Comparison of ENCODE assay signal across 20 mouse cellular contexts in the genomic region with DNA sequence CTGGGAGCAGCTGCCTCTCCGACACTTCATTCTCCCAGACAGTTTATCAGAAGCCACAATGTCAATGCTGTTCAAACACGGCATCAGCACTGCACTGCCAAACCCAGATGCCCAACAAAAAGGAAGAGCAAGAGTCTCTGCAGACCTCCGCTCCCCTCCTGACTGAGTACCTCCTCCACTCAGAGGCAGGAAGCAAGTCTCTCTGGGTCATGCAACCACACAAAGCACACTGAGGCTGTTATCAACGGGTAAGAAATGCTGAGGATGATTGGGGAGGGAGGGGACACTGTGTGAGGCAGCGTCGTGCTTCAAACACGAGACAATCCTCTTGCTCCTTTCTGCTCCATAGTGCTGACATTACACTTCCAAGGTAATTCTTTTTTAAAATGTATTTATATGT. TPM values are rescaled to one million over a fixed set of nuclear protein-coding genes. Genes with fewer than 3 reads are reported as not detected.
DNase-seq lines count a peak whose midpoint lies in the region; ATAC-seq and TF ChIP-seq lines count a peak whose summit lies in the region.
"Had no signal": no experiment of that assay in that cellular context is flagged by ENCODE, and none has a peak within 500 bp of the region (broad histone marks: within the 10 kb centered on the region; RNA-seq: fewer than 3 reads in every experiment).

No protein-coding gene starts in this region.

- no peak overlapping the region for H3K9ac ChIP-seq in liver, embryonic 12.5 days
- no peak overlapping the region for H3K9ac ChIP-seq in liver, postnatal 0 days (replicated peaks)
- no peak overlapping the region for H3K9ac ChIP-seq in liver, embryonic 16.5 days (ENCODE audit: low read depth, low read length)
- H3K9ac ChIP-seq in hindbrain, embryonic 13.5 days, result no peak overlapping the region
- H3K9ac ChIP-seq: embryonic facial prominence, embryonic 15.5 days; forebrain, embryonic 13.5 days; intestine, embryonic 15.5 days; kidney, embryonic 15.5 days; limb, embryonic 15.5 days; neural tube, embryonic 12.5 days had no signal

- H3K4me1 ChIP-seq in liver, embryonic 12.5 days, result peaks cover 35% of the 10 kb centered on the region
- no peaks in the 10 kb centered on the region for H3K4me1 ChIP-seq in liver, postnatal 0 days (ENCODE audit: insufficient read depth)
- peaks cover 18% of the 10 kb centered on the region for H3K4me1 ChIP-seq in liver, embryonic 16.5 days (ENCODE audit: control insufficient read depth, low read depth, low read length)
- H3K4me1 ChIP-seq in hindbrain, embryonic 13.5 days (replicated peaks), result no peaks in the 10 kb centered on the region
- H3K4me1 ChIP-seq: embryonic facial prominence, embryonic 15.5 days; forebrain, embryonic 13.5 days; hindbrain, embryonic 10.5 days; intestine, embryonic 15.5 days; kidney, embryonic 15.5 days; limb, embryonic 15.5 days; neural tube, embryonic 12.5 days had no signal

- peak; percentile 62 for ATAC-seq in liver, embryonic 12.5 days
- ATAC-seq in liver, postnatal 0 days, result no peak
- ATAC-seq in liver, embryonic 16.5 days (ENCODE audit: low read depth), result peak; percentile 48; the same call in 1 of the 2 replicates
- ATAC-seq in hindbrain, embryonic 13.5 days (ENCODE audit: low FRiP score), result no peak
- ATAC-seq: forebrain, embryonic 13.5 days; intestine, embryonic 15.5 days; midbrain, embryonic 16.5 days had no signal

- no peak for DNase-seq in liver, postnatal 0 days
- peak; percentile 52 for DNase-seq in T-cell, adult 2 months (ENCODE audit: low spot score)
- peak; percentile 53 for DNase-seq in thymus, postnatal 4 days
- DNase-seq in gastrocnemius, postnatal 36 days, result no peak
- DNase-seq: adrenal gland, adult 8-10 months; cerebellum, adult 2 months; lung, postnatal 4 days had no signal

- WGBS in liver, embryonic 12.5 days (ENCODE audit: insufficient replicate concordance), result 20% methylated on average over 7 of the region's 7 CpGs
- 18% methylated on average over 7 of the region's 7 CpGs for WGBS in liver, postnatal 0 days (ENCODE audit: insufficient replicate concordance)
- 16% methylated on average over 7 of the region's 7 CpGs for WGBS in liver, embryonic 16.5 days (ENCODE audit: insufficient replicate concordance)
- 82% methylated on average over 7 of the region's 7 CpGs for WGBS in hindbrain, embryonic 13.5 days

- no peaks in the 10 kb centered on the region for H3K9me3 ChIP-seq in liver, embryonic 12.5 days (replicated peaks)
- H3K9me3 ChIP-seq in liver, postnatal 0 days (ENCODE audit: low read length), result no peaks in the 10 kb centered on the region
- H3K9me3 ChIP-seq in liver, embryonic 16.5 days (replicated peaks; ENCODE audit: control insufficient read depth, low read length), result no peaks in the 10 kb centered on the region
- H3K9me3 ChIP-seq in hindbrain, embryonic 13.5 days, result no peaks in the 10 kb centered on the region
- H3K9me3 ChIP-seq: embryonic facial prominence, embryonic 15.5 days; forebrain, embryonic 13.5 days; hindbrain, embryonic 10.5 days; intestine, embryonic 15.5 days; kidney, embryonic 15.5 days; limb, embryonic 15.5 days; neural tube, embryonic 12.5 days had no signal

- H3K4me2 ChIP-seq in liver, embryonic 12.5 days, result peak overlapping the region; percentile 48
- H3K4me2 ChIP-seq in liver, postnatal 0 days (ENCODE audit: low read depth, low read length), result no peak overlapping the region
- no peak overlapping the region for H3K4me2 ChIP-seq in liver, embryonic 16.5 days (ENCODE audit: low read depth, low read length)
- H3K4me2 ChIP-seq in hindbrain, embryonic 13.5 days, result no peak overlapping the region
- H3K4me2 ChIP-seq: embryonic facial prominence, embryonic 15.5 days; forebrain, embryonic 13.5 days; intestine, embryonic 15.5 days; kidney, embryonic 15.5 days; limb, embryonic 15.5 days; neural tube, embryonic 12.5 days had no signal

- no peaks in the 10 kb centered on the region for H3K36me3 ChIP-seq in liver, embryonic 12.5 days
- no peaks in the 10 kb centered on the region for H3K36me3 ChIP-seq in liver, postnatal 0 days (replicated peaks; ENCODE audit: insufficient read depth, low read length)
- H3K36me3 ChIP-seq in liver, embryonic 16.5 days (ENCODE audit: control insufficient read depth, insufficient read depth), result no peaks in the 10 kb centered on the region
- H3K36me3 ChIP-seq in hindbrain, embryonic 13.5 days, result no peaks in the 10 kb centered on the region
- H3K36me3 ChIP-seq: embryonic facial prominence, embryonic 15.5 days; hindbrain, embryonic 10.5 days; intestine, embryonic 15.5 days; kidney, embryonic 15.5 days; limb, embryonic 15.5 days; neural tube, embryonic 12.5 days had no signal

- no peak overlapping the region for H3K27ac ChIP-seq in liver, embryonic 12.5 days
- H3K27ac ChIP-seq in liver, postnatal 0 days (ENCODE audit: low read depth), result no peak overlapping the region; the same call in 1 of the 2 replicates
- no peak overlapping the region for H3K27ac ChIP-seq in liver, embryonic 16.5 days (ENCODE audit: low read length)
- no peak overlapping the region for H3K27ac ChIP-seq in hindbrain, embryonic 13.5 days
- H3K27ac ChIP-seq: embryonic facial prominence, embryonic 15.5 days; forebrain, embryonic 13.5 days; hindbrain, embryonic 10.5 days; intestine, embryonic 15.5 days; kidney, embryonic 15.5 days; layer of hippocampus, adult 2 months; limb, embryonic 15.5 days; neural tube, embryonic 12.5 days had no signal

- TF ChIP-seq CTCF in liver, postnatal 0 days (IDR thresholded peaks at IDR 0.05; ENCODE audit: low read depth), result no peak

- no peak for TF ChIP-seq EP300 in liver, postnatal 0 days (IDR thresholded peaks at IDR 0.05; ENCODE audit: low read depth)

- intact Hi-C loops in gastrocnemius, postnatal 36 days (cut with DNase I), result no loop called here

- H3K27me3 ChIP-seq in liver, embryonic 12.5 days (replicated peaks), result peaks cover 18% of the 10 kb centered on the region
- 0 out of 2 replicates have a peak, but pooled peaks cover 3% of the 10 kb centered on the region for H3K27me3 ChIP-seq in liver, postnatal 0 days (ENCODE audit: insufficient read depth, low read length)
- no peaks in the 10 kb centered on the region for H3K27me3 ChIP-seq in liver, embryonic 16.5 days (ENCODE audit: control insufficient read depth, insufficient read depth, low read depth, low read length)
- peaks cover 9% of the 10 kb centered on the region; the same call in 1 of the 2 replicates for H3K27me3 ChIP-seq in hindbrain, embryonic 13.5 days
- H3K27me3 ChIP-seq: embryonic facial prominence, embryonic 15.5 days; forebrain, embryonic 13.5 days; intestine, embryonic 15.5 days; neural tube, embryonic 12.5 days had no signal

- H3K4me3 ChIP-seq in liver, embryonic 12.5 days, result peak overlapping the region; percentile 0; the same call in 1 of the 2 replicates
- no peak overlapping the region for H3K4me3 ChIP-seq in liver, postnatal 0 days (ENCODE audit: low read depth, low read length)
- no peak overlapping the region for H3K4me3 ChIP-seq in liver, embryonic 16.5 days (ENCODE audit: low read depth, low read length)
- no peak overlapping the region for H3K4me3 ChIP-seq in hindbrain, embryonic 13.5 days
- H3K4me3 ChIP-seq: embryonic facial prominence, embryonic 15.5 days; forebrain, embryonic 13.5 days; hindbrain, embryonic 10.5 days; intestine, embryonic 15.5 days; kidney, embryonic 15.5 days; layer of hippocampus, adult 2 months; limb, embryonic 15.5 days; neural tube, embryonic 12.5 days had no signal

RNA-seq across cellular contexts. Expression of a gene that starts 11.3 kb away (rescaled TPM):
- 2.9 and 3.1 TPM in 2 replicates for polyA plus RNA-seq in liver, embryonic 12.5 days (2016; fragmentation: Nextera tagmentation; extraction: Ambion mirVana)
- polyA plus RNA-seq in liver, postnatal 0 days (2015; fragmentation: Nextera tagmentation; extraction: Ambion mirVana), result 0.92 and 1.00 TPM in 2 replicates
- 0.90 and 1.1 TPM in 2 replicates for polyA plus RNA-seq in liver, embryonic 16.5 days (2015; fragmentation: Nextera tagmentation; extraction: Ambion mirVana)
- 1.7 and 2.1 TPM in 2 replicates for polyA plus RNA-seq in hindbrain, embryonic 13.5 days (2015; fragmentation: Nextera tagmentation; extraction: Ambion mirVana)
- 1 to 10 TPM; 3.7 to 4.6 TPM for total RNA-seq in gastrocnemius, postnatal 36 days (2021)
- total RNA-seq: granulocyte monocyte progenitor cell, adult 5-6 weeks had no signal

RNA-seq across cellular contexts. Expression of a gene that starts 46.5 kb away (rescaled TPM):
- polyA plus RNA-seq in liver, embryonic 12.5 days (2016; fragmentation: Nextera tagmentation; extraction: Ambion mirVana), result 8.4 and 9.7 TPM in 2 replicates
- 4.9 and 5.7 TPM in 2 replicates for polyA plus RNA-seq in liver, postnatal 0 days (2015; fragmentation: Nextera tagmentation; extraction: Ambion mirVana)
- 2.3 and 3.3 TPM in 2 replicates for polyA plus RNA-seq in liver, embryonic 16.5 days (2015; fragmentation: Nextera tagmentation; extraction: Ambion mirVana)
- 13.5 and 14.4 TPM in 2 replicates for polyA plus RNA-seq in hindbrain, embryonic 13.5 days (2015; fragmentation: Nextera tagmentation; extraction: Ambion mirVana)
- total RNA-seq in gastrocnemius, postnatal 36 days (2021), result 10 to 100 TPM; 12.5 to 13.7 TPM

RNA-seq across cellular contexts. Expression of a gene that starts 55.5 kb away (rescaled TPM):
- polyA plus RNA-seq in liver, embryonic 12.5 days (2016; fragmentation: Nextera tagmentation; extraction: Ambion mirVana), result 0.26 and 0.31 TPM in 2 replicates
- polyA plus RNA-seq in liver, postnatal 0 days (2015; fragmentation: Nextera tagmentation; extraction: Ambion mirVana), result 0.18 and 0.27 TPM in 2 replicates
- 0.15 and 0.26 TPM in 2 replicates for polyA plus RNA-seq in liver, embryonic 16.5 days (2015; fragmentation: Nextera tagmentation; extraction: Ambion mirVana)
- polyA plus RNA-seq in hindbrain, embryonic 13.5 days (2015; fragmentation: Nextera tagmentation; extraction: Ambion mirVana), result 28.1 and 30.7 TPM in 2 replicates
- total RNA-seq in gastrocnemius, postnatal 36 days (2021), result under 1 TPM; 0.08 to 0.10 TPM

Comparison
In these comparisons a context has a peak if more than half of its experiments do, and no peak if none do; other contexts are left out.
1. ATAC-seq: peak in liver, embryonic 12.5 days (single experiment) and liver, embryonic 16.5 days (single experiment); none in liver, postnatal 0 days (single experiment) and hindbrain, embryonic 13.5 days (single experiment).
2. DNase-seq: peak in T-cell, adult 2 months (single experiment) and thymus, postnatal 4 days (single experiment); none in liver, postnatal 0 days (single experiment) and gastrocnemius, postnatal 36 days (0 of 2).
3. RNA of a gene that starts 55.5 kb away (polyA plus RNA-seq): 28.1 to 30.7 TPM in hindbrain, embryonic 13.5 days; 0.26 to 0.31 TPM in liver, embryonic 12.5 days, 0.18 to 0.27 TPM in liver, postnatal 0 days and 0.15 to 0.26 TPM in liver, embryonic 16.5 days; every median in the first group is over 10 times any median in the second.